8 mouse cellular contexts compared by ENCODE assay signal in the genomic region with DNA sequence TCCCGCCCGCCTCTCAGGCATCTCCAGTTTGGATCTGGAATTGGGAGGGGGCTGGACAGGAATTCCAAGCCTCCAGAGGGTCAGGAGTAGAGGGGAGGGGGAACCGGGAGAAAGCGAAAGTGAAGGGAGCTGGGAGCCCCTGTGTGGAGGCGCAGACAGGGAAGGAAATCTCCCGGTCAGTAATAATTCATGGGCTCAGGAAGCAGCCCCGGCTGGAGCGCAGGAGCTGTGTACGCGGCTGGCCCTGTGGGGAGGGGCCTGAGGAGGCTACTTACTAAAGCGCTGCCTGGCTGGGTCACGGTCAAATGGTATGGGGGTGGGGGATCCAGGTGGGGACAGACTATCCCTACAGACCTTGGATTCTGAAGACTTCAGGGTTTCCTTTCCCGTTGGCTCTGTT. TPM values are rescaled to one million over a fixed set of nuclear protein-coding genes. Genes with fewer than 3 reads are reported as not detected.
DNase-seq lines count a peak whose midpoint lies in the region; ATAC-seq and TF ChIP-seq lines count a peak whose summit lies in the region.

No protein-coding gene starts in this region.

- H3K36me3 ChIP-seq in limb, embryonic 12.5 days = no peaks in the 10 kb centered on the region
- H3K36me3 ChIP-seq in midbrain, embryonic 15.5 days (replicated peaks) = no peaks in the 10 kb centered on the region

- WGBS in limb, embryonic 12.5 days = 0% methylated on average over 13 of the region's 13 CpGs
- WGBS in midbrain, embryonic 15.5 days = 1% methylated on average over 13 of the region's 13 CpGs

- peak; percentile 74 for DNase-seq in adrenal gland, postnatal 14 days
- no peak for DNase-seq in right cerebral cortex, postnatal 14 days
- DNase-seq in thymus, postnatal 4 days = no peak
- no peak for DNase-seq in cerebellum, adult 9-10 months

- no peaks in the 10 kb centered on the region for H3K9me3 ChIP-seq in limb, embryonic 12.5 days
- no peaks in the 10 kb centered on the region for H3K9me3 ChIP-seq in midbrain, embryonic 15.5 days

- peaks cover 66% of the 10 kb centered on the region for H3K27me3 ChIP-seq in limb, embryonic 12.5 days
- peaks cover 47% of the 10 kb centered on the region for H3K27me3 ChIP-seq in midbrain, embryonic 15.5 days (replicated peaks)

- ATAC-seq in hematopoietic stem cell, adult 5-6 weeks (replicated peaks in 1 of 2; ENCODE audit: insufficient read depth in 1 of 2, low FRiP score in 2 of 2, low TSS enrichment in 1 of 2, low read depth in 1 of 2, poor library complexity in 2 of 2, severe bottlenecking in 2 of 2) = peak; percentile 13 to 30; a peak in 1 of 4 replicates
- ATAC-seq in limb, embryonic 12.5 days (ENCODE audit: insufficient number of reproducible peaks, insufficient read depth, low FRiP score, low TSS enrichment, low read depth) = peak; percentile 72
- peak; percentile 55 for ATAC-seq in midbrain, embryonic 15.5 days (replicated peaks)

- no peak for TF ChIP-seq POLR2A in embryonic fibroblast, embryonic 13.5 days (IDR thresholded peaks at IDR 0.05; ENCODE audit: low read depth, low read length)

- TF ChIP-seq CTCF in embryonic fibroblast, embryonic 13.5 days (IDR thresholded peaks at IDR 0.05; ENCODE audit: borderline replicate concordance, insufficient read depth, low read length) = no peak

- H3K27ac ChIP-seq in embryonic fibroblast, embryonic 13.5 days (ENCODE audit: insufficient read depth, low read length) = no peak overlapping the region
- peak overlapping the region; percentile 75 for H3K27ac ChIP-seq in limb, embryonic 12.5 days
- no peak overlapping the region for H3K27ac ChIP-seq in midbrain, embryonic 15.5 days

- H3K4me3 ChIP-seq in embryonic fibroblast, embryonic 13.5 days (ENCODE audit: insufficient read depth, low read length) = peak overlapping the region; percentile 20
- peak overlapping the region; percentile 54 for H3K4me3 ChIP-seq in limb, embryonic 12.5 days (replicated peaks)
- H3K4me3 ChIP-seq in midbrain, embryonic 15.5 days = peak overlapping the region; percentile 24

- H3K9ac ChIP-seq in limb, embryonic 12.5 days (replicated peaks) = peak overlapping the region; percentile 50; the same call in 1 of the 2 replicates
- H3K9ac ChIP-seq in midbrain, embryonic 15.5 days = no peak overlapping the region

- peak overlapping the region; percentile 91 for H3K4me2 ChIP-seq in limb, embryonic 12.5 days
- peak overlapping the region; percentile 68 for H3K4me2 ChIP-seq in midbrain, embryonic 15.5 days

- peaks cover 2% of the 10 kb centered on the region; the same call in 1 of the 2 replicates for H3K4me1 ChIP-seq in embryonic fibroblast, embryonic 13.5 days (ENCODE audit: control insufficient read depth, insufficient read depth, low read length)
- H3K4me1 ChIP-seq in limb, embryonic 12.5 days (replicated peaks) = peaks cover 39% of the 10 kb centered on the region
- peaks cover 26% of the 10 kb centered on the region for H3K4me1 ChIP-seq in midbrain, embryonic 15.5 days

RNA-seq across cellular contexts. Expression of a gene that starts 1.3 kb away (rescaled TPM):
- 20.2 and 22.0 TPM in 2 replicates for total RNA-seq in adrenal gland, postnatal 14 days (2021)
- not detected in 2 replicates for polyA plus RNA-seq in embryonic fibroblast, embryonic 13.5 days (2011; ENCODE audit: insufficient read length, low read depth, missing spikeins)
- 4.3 and 10.6 TPM in 2 replicates for total RNA-seq in hematopoietic stem cell, adult 5-6 weeks (2017)
- 11.5 and 11.9 TPM in 2 replicates for polyA plus RNA-seq in limb, embryonic 12.5 days (2016; fragmentation: Nextera tagmentation; extraction: Ambion mirVana)
- 1.1 TPM in 2 replicates for polyA plus RNA-seq in midbrain, embryonic 15.5 days (2015; fragmentation: Nextera tagmentation; extraction: Ambion mirVana)

RNA-seq across cellular contexts. Expression of a gene that starts 36.7 kb away (rescaled TPM):
- 267 and 289 TPM in 2 replicates for total RNA-seq in adrenal gland, postnatal 14 days (2021)
- 39.1 and 47.8 TPM in 2 replicates for polyA plus RNA-seq in embryonic fibroblast, embryonic 13.5 days (2011; ENCODE audit: insufficient read length, low read depth, missing spikeins)
- 13.4 and 16.3 TPM in 2 replicates for total RNA-seq in hematopoietic stem cell, adult 5-6 weeks (2017)
- 7.5 and 8.6 TPM in 2 replicates for polyA plus RNA-seq in limb, embryonic 12.5 days (2016; fragmentation: Nextera tagmentation; extraction: Ambion mirVana)
- 21.5 and 23.7 TPM in 2 replicates for polyA plus RNA-seq in midbrain, embryonic 15.5 days (2015; fragmentation: Nextera tagmentation; extraction: Ambion mirVana)

Comparison
In these comparisons a context has a peak if more than half of its experiments do, and no peak if none do; other contexts are left out.
1. ATAC-seq: peak in every context shown above with its lines; median percentile 72 in limb, embryonic 12.5 days; 55 in midbrain, embryonic 15.5 days; 22 in hematopoietic stem cell, adult 5-6 weeks.